Mouse (Mus musculus) left cerebral cortex, postnatal 36 days (tissue): ENCODE measurements around the gene Rnf149. TPM values are rescaled to one million over a fixed set of nuclear protein-coding genes. Genes with fewer than 3 reads are reported as not detected.
A peak's percentile ranks its signal among the peaks of the same experiment; 100 is the strongest.

Experiments used
- DNase-seq, 2 experiments: peaks; one replicate each; pipeline ENCODE4 v3.0.0; 2021 to 2022; ENCODE audit warnings: low spot score in 2 of 2, mixed read lengths in 1 of 2
- intact Hi-C: fragments of 180-260 bp; cut with DNase I; formaldehyde crosslinking; loops from one replicate; pipeline ENCODE4 v1.15.1; 2025
- total RNA-seq, 2 experiments: library from RNA; stranded (reverse); gene quantifications; 2 replicates each; pipeline ENCODE4 v1.2.3; 2021

Gene Rnf149
- total RNA-seq, 2 experiments from 2014 or later, result 29.1 to 35.2 TPM

DNA sequence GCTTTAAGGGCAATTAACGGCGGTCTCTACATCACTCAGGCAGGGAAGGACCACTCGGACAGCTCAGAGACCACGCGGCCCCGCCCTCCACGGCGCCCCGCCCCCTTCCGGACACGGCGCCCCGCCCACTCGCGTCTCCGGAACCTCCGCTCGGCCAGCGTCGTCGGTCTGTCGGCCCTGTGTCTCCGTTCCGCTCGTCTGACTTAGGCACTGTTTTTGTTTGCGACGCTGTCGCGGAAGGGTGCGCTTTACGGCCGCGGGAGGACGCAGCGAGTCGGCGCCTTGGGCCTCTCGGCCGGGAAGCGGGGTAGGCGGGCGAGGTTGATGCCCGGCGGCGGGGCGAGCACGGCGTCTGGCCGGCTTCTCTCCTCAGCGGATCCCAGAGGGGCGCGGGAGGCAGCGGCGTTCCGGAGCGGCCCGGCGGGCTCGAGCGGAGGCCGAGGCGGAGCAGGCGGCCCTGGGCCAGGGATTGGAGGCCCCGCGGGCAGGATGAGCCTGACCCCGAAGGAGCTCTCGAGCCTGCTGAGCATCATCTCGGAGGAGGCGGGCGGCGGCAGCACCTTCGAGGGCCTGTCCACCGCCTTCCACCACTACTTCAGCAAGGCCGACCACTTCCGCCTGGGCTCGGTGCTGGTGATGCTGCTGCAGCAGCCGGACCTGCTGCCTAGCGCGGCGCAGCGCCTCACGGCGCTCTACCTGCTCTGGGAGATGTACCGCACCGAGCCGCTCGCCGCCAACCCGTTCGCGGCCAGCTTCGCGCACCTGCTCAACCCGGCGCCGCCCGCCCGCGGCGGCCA is 41.5 kb downstream of the Rnf149 start:
- intact Hi-C loops, result no loop called here
- peak; percentile 99 for DNase-seq

DNA sequence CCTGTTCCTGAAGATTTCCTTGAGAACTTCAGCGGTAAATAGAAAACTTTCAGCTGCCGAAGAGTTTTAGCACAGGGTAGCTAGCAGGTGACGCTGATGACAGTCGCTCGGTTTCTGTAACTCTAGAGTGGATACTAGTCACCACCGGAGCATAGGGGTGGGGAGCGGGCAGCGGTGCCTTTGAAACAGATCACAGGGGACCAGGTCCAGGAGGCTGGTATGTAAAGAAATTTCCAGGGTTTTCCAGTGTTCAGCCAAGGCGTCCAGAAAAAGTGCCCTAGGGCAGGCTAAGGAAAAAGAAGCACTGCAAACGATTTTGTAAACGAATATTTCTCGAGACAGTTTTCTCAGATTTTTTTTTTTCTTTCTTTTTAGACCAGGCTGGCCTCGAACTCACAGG is 42.4 kb downstream of the Rnf149 start, which contains the start of gene Cnot11:
Gene Cnot11, plus strand, starts transcription at position 162 of the 400 bp plus-strand sequence.
- intact Hi-C loops, result no loop called here
- DNase-seq, result no peak

GRCm38 (mm10) chr1:39533917-39534316 is 43.3 kb downstream of the Rnf149 start:
- DNase-seq, result no peak
- intact Hi-C loops, result no loop called here

DNA sequence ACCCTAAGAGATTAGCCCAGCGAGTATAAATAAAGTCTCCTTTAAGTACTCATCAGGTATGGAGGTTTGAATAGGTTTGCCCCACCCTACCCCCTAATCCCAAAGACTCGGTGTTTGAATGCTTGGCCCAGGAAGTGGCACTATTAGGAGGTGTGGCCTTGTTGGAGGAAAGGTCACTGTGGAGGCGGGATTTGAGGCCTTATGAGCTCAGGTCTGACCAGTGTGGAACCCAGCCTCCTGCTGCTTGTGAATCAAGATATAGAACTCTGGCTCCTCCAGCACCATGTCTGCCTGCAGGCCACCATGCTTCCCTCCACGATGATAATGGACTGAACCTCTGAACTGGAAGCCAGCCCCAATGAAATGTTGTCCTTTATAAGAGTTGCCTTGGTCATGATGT is 46.2 kb downstream of the Rnf149 start:
- intact Hi-C loops, result no loop called here
- DNase-seq, result no peak

DNA sequence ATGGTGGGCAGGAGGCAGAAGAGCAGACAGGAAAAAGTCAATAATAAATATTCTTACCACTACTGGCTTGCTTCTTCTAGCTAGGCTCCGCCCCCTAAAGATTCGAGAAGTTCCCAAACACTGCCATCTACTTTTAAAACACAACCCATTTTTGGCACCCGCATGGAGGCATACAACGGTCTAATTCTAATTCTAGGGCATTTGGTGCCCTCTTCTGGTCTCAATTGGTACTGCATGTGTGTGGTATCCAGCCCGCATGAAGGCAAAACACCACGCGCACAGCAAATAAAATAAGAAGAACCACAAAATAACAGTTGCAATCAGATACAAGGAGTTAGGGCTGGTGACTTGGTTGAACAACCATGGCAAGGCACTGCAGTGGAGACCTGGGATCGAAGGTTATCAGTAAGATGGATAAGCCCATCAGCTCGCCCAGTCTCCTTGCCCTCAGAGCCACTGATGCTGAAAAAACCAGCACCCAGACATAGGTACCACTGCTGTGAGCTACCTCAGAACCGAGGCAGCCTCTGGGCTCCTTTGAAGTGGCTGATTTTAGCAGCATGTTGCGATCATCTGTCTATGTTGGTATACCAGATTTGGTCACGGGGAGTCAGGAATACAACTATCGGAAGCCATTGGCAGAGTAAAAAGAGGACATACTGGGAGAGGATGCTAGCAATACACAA is 46.8 kb downstream of the Rnf149 start:
- DNase-seq, result peak; percentile 60 to 78

DNA sequence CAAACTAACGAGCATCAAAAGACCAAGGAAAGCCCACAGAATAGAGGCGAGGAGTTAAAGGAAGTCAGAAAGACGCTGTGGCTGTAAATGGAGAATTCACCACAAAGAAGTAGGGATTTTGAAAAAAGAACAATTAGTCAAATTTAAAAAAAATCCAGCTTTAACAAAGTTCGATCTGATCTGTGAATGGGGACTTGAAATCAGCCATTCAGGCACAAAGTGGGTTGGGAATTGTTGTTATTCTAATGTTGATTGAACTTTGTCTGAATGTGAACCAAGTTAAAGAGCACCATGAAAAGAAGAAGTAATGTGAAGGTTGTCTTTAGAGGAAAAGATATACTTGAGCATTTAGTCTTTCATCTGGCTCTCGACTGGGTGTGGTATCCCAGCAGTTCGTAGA is 48.9 kb downstream of the Rnf149 start:
- no peak for DNase-seq
- intact Hi-C loops, result loop anchor here (5.0 kb wide), 1 partner anchor 651 kb away; no protein-coding TSS in a partner anchor

More for the DNA sequence above, 46.8 kb downstream of the Rnf149 start:
- intact Hi-C loops, result no loop called here

GRCm38 (mm10) chr1:39527432-39527831 is 49.8 kb downstream of the Rnf149 start:
- intact Hi-C loops, result loop anchor here (2.0 to 5.0 kb wide), 2 partner anchors 527 to 650 kb away; no protein-coding TSS in a partner anchor
- peak in 1 of 2 experiments; percentile 51 for DNase-seq

DNA sequence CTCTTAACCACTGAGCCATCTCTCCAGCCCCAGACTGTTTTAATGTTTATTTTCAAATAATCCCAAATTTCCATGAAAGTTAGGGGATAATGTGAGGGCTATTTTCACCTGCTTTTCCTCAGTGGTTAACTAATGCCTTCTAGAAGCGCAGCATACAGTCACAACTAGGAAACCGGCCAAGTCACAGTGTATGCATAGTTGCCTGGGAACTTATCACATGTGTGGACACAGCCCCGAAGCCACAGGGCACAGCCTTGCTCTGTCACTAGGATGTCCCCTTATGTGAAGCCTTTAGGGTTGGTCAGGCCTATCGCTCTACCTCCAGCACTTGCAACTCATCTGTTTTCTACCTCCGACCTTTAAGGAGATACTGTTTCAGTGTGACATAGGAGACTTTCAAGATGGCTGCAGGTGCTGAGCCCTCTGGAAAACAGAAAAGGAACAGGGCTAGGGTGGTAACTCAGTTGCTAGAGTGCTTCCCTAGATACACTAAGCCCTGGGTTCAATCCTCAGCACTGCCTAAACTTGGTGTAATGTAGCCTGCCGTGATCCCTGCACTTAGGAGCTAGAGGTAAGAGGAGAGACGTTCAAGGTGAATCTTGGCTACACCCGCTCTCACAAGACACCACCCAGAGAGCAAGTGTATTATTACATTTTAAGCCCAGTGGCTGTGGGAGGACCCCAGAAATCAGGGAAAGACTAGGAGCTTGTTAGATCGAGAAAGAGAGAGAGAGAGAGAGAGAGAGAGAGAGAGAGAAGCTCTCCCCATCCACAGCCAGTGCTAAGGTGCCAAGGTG is 50.6 kb downstream of the Rnf149 start:
- intact Hi-C loops, result loop anchor here (2.0 to 5.0 kb wide), 2 partner anchors 526 to 649 kb away; no protein-coding TSS in a partner anchor
- no peak for DNase-seq

GRCm38 (mm10) chr1:39525763-39526162 is 51.4 kb downstream of the Rnf149 start:
- no peak for DNase-seq
- intact Hi-C loops, result loop anchor here (2.0 to 5.0 kb wide), 2 partner anchors 525 to 648 kb away; no protein-coding TSS in a partner anchor

DNA sequence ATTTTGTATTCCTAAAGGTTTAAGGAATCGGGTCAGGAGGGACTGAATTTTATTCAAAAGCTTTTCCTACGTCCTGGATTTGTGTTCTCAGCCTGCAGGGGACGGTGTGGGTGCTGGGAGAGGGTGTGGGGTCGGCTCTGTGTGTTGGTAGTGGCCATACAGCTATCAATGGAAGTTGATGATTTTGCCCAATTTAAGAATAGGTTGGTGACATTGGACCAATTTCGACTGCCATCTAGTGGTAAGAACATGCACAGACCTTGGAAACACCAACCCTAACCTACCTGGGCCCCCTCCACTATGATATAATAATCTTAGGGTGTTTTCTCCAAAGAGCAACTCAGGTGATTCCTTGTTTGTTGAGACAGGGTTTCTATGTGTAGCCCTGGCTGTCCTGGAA is 54.7 kb downstream of the Rnf149 start:
- intact Hi-C loops, result loop anchor here (2.0 kb wide), 1 partner anchor 130 kb away; no protein-coding TSS in a partner anchor
- no peak for DNase-seq

- no peak for DNase-seq
- intact Hi-C loops, result no loop called here
These were observed 55.9 kb downstream of the Rnf149 start for GRCm38 (mm10) chr1:39521326-39521725.

- no peak for DNase-seq
- intact Hi-C loops, result no loop called here
These were observed 61.8 kb downstream of the Rnf149 start for GRCm38 (mm10) chr1:39515303-39515991.

GRCm38 (mm10) chr1:39512183-39512582 is 65.0 kb downstream of the Rnf149 start:
- DNase-seq, result no peak
- intact Hi-C loops, result no loop called here

DNA sequence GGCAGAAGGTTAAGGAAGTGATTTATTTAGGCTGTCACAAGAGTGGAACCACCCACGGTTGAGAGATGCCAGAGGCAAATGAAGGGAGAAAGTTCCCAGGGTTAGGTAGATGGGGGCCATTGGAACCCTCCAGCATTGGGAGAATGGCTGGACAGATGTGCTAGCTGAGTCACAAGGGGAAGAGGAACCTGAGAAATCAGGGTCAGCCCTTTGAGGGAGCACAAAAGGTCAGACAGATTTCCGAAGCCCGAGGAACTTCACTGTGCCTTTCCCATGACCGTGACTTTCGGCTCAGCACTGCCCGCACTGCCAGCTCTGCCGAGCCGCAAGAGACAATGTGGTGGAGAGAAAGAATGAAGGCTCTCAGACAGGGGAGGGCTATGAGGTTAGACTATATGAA is 65.4 kb downstream of the Rnf149 start:
- no peak for DNase-seq
- intact Hi-C loops, result no loop called here

DNA sequence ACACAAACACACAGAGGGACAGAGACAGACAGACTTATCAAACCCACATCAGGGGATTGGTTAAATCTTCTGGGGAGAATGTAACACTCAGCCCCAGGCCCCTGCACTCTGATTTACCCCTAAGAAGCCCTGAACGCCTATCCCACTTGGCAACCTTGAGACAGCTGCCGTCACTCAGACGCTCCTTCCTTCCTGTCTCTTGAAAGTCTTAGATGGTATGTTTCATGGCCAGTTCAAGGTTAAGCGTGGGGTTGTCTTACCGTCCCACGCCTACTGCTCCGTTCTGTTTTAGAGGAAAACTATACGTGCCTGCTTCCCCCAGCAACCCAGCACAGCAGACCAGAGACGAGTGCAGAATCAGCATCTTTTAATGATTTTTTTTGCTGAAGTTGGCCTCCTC is 71.6 kb downstream of the Rnf149 start:
- intact Hi-C loops, result no loop called here
- DNase-seq, result no peak

GRCm38 (mm10) chr1:39504261-39504660 is 72.9 kb downstream of the Rnf149 start:
- DNase-seq, result no peak
- intact Hi-C loops, result loop anchor here (5.0 kb wide), 1 partner anchor 112 kb away; no protein-coding TSS in a partner anchor

- DNase-seq, result no peak
- intact Hi-C loops, result loop anchor here (5.0 kb wide), 1 partner anchor 111 kb away; no protein-coding TSS in a partner anchor
These were observed 74.2 kb downstream of the Rnf149 start for GRCm38 (mm10) chr1:39502817-39503633.
